Mouse (Mus musculus): ENCODE measurements around the gene Zfp30. TPM values are rescaled to one million over a fixed set of nuclear protein-coding genes. Genes with fewer than 3 reads are reported as not detected.

The Zfp30 gene
- polyA plus RNA-seq, 1 experiment from 2014 or later, result 5.4 TPM

DNA sequence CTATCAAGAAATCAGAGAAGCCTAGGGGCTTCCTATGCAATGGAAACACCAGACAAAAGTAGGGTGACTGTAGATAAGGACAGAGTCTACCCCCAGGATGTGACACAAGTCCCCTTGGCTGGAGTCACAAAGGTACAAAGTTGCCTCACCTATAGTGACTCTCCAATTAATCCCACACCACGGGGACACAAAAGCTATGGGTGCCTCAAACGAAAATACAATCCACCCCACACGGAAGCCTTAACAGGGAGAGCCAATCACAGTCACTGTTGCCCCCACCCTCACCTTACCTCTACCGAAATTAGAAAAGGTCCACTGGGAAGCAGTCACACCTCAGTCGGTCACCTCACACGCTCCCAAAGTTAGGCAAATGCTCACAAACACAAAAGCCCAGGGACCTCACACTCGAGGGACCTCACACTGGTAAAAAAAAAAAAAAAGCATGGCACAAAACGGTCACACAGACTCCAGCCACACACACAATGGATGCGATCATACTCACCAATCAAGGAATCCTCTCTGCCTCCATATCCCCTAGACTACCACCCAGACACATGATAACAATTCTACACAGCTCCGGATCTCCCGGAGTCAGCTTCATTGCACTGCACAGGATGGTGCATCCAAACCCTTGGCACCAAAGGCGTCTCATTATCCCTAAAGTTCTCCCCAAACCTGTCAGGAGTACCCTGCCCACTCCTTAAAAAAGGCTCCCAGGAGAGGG is 31.4 kb downstream of the Zfp30 start:
- 1% methylated on average over 12 of the region's 12 CpGs for WGBS
- Histone ChIP-seq H3K4me1 (ENCODE audit: control insufficient read depth, insufficient read depth, low read length) (peaks cover 22% of the 10 kb centered on the region), H3K4me2 (ENCODE audit: low read depth, low read length) (peak overlapping the region; percentile 73), H3K4me3 (replicated peaks; ENCODE audit: low read length) (peak overlapping the region; percentile 51), H3K27me3 (ENCODE audit: control insufficient read depth, insufficient read depth, low read length) (no peaks in the 10 kb centered on the region), H3K27ac (ENCODE audit: low read length) (peak overlapping the region; percentile 56; the same call in 1 of the 2 replicates), H3K36me3 (ENCODE audit: control insufficient read depth, insufficient read depth, low read length) (no peaks in the 10 kb centered on the region), H3K9ac (ENCODE audit: low read length) (peak overlapping the region; percentile 83), H3K9me3 (replicated peaks; ENCODE audit: control insufficient read depth, low read length) (no peaks in the 10 kb centered on the region)
- peak; percentile 30 for ATAC-seq (ENCODE audit: insufficient read depth, low FRiP score)

DNA sequence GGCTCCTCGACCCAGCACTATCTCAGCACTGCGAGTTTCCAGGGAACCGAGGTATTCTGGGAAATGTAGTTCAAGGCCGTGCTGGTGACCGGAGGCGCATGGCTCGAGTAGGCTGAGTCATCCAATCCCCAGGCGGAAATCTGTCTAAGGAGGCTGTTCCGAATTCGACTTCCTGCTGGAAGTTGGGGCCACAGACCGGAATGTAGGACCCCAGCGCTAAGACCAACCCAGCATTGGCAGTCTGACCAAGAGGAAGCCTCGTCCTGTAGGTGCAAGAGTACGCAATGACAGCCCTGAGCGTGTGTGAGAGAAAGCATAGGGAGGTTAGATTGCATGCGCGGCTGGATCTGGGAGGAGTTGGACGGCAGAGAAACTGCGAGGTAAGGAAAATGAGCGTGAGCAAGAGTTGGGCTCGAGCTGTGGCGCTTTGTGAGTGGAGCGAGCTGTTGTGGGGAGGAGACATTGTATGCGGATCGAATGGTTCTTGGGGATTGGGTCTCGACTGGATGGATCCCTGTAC is 32.2 kb downstream of the Zfp30 start, which contains the start of gene Zfp790:
TSS of gene Zfp790 (plus strand) at position 205 of the 520 bp plus-strand sequence.
- peak within 1 kb of the TSS; percentile 73 for H3K4me2 ChIP-seq (ENCODE audit: low read depth, low read length)
- H3K4me3 ChIP-seq (replicated peaks; ENCODE audit: low read length), result peak within 1 kb of the TSS; percentile 51
- H3K27ac ChIP-seq (ENCODE audit: low read length), result peak within 1 kb of the TSS; percentile 74
- peak within 1 kb of the TSS; percentile 83 for H3K9ac ChIP-seq (ENCODE audit: low read length)
- H3K27me3 ChIP-seq (ENCODE audit: control insufficient read depth, insufficient read depth, low read length), result no peaks in the 10 kb centered on the region
- no peaks in the 10 kb centered on the region for H3K9me3 ChIP-seq (replicated peaks; ENCODE audit: control insufficient read depth, low read length)
- H3K36me3 ChIP-seq (ENCODE audit: control insufficient read depth, insufficient read depth, low read length), result no peaks in the 10 kb centered on the region
- ATAC-seq (ENCODE audit: insufficient read depth, low FRiP score), result peak; percentile 94
- under 1% methylated on average over 26 of the region's 26 CpGs for whole genome bisulfite sequencing
- H3K4me1 ChIP-seq (ENCODE audit: control insufficient read depth, insufficient read depth, low read length), result peaks cover 22% of the 10 kb centered on the region

DNA sequence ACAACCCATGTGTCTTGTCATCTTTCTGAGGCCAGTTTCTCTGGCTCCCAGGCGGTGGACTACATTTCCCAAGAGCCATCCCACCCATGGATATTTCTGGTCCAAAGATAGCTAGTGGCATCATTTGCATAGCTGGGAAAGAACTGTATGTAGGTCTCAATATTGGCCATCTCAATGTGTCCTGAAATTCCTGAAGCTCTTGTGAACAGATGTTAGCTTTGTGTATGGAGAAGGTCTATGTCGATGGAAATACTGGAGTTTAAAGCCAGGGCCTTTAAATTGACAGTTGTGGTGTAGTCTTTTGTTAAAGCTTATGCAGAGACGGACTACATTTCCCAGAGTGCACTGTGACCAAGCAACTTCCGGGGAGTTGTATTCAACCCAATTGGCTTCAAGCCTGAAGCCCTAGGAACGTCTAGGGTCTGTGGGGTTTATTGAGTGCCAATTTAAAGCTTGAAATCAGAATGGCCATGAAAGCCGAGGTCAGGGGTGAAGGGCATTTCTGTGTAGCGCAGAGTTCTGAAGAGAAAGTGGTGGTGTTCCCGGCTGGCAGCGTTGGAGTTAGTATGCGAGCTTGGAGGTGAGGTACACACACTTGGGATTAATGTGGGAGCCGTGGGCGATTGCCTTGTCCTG is 34.9 kb downstream of the Zfp30 start:
- no peaks in the 10 kb centered on the region for H3K27me3 ChIP-seq (ENCODE audit: control insufficient read depth, insufficient read depth, low read length)
- H3K9ac ChIP-seq (ENCODE audit: low read length), result peak overlapping the region; percentile 78
- H3K4me1 ChIP-seq (ENCODE audit: control insufficient read depth, insufficient read depth, low read length), result peaks cover 22% of the 10 kb centered on the region
- peak; percentile 49 for ATAC-seq (ENCODE audit: insufficient read depth, low FRiP score)
- peak overlapping the region; percentile 51; the same call in 1 of the 2 replicates for H3K27ac ChIP-seq (ENCODE audit: low read length)
- no peaks in the 10 kb centered on the region for H3K9me3 ChIP-seq (replicated peaks; ENCODE audit: control insufficient read depth, low read length)
- peak overlapping the region; percentile 77 for H3K4me2 ChIP-seq (ENCODE audit: low read depth, low read length)
- 2% methylated on average over 12 of the region's 12 CpGs for WGBS
- H3K4me3 ChIP-seq (replicated peaks; ENCODE audit: low read length), result peak overlapping the region; percentile 70
- H3K36me3 ChIP-seq (ENCODE audit: control insufficient read depth, insufficient read depth, low read length), result no peaks in the 10 kb centered on the region; the same call in 1 of the 2 replicates

DNA sequence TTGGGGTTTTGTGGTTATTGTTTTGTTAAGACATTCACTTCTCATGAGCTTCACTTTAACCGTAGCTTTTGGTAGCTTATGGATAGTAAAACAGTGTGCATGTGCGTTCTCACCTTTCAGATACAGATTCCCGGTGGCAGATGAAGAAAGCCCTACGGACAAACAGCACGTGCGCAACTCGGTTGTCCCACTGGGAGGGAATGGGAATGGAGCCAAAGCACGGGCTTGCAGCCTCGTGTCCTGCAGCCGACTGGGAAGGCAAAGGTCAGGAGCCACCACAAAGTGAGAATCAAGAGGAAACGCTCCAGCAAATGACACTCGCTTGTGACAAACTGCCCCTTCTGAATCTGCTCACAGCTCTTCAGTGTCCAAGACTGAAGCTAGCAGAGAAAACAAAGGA is 44.2 kb downstream of the Zfp30 start:
- H3K27me3 ChIP-seq (ENCODE audit: control insufficient read depth, insufficient read depth, low read length), result no peaks in the 10 kb centered on the region
- WGBS, result 91% methylated on average over 12 of the region's 12 CpGs
- peaks cover 41% of the 10 kb centered on the region for H3K36me3 ChIP-seq (ENCODE audit: control insufficient read depth, insufficient read depth, low read length)
- ATAC-seq (ENCODE audit: insufficient read depth, low FRiP score), result no peak
- H3K27ac ChIP-seq (ENCODE audit: low read length), result no peak overlapping the region
- H3K9me3 ChIP-seq (replicated peaks; ENCODE audit: control insufficient read depth, low read length), result 0 out of 2 replicates have a peak, but pooled peaks cover 10% of the 10 kb centered on the region
- no peaks in the 10 kb centered on the region for H3K4me1 ChIP-seq (ENCODE audit: control insufficient read depth, insufficient read depth, low read length)
- no peak overlapping the region for H3K4me2 ChIP-seq (ENCODE audit: low read depth, low read length)
- no peak overlapping the region for H3K9ac ChIP-seq (ENCODE audit: low read length)
- H3K4me3 ChIP-seq (replicated peaks; ENCODE audit: low read length), result no peak overlapping the region

DNA sequence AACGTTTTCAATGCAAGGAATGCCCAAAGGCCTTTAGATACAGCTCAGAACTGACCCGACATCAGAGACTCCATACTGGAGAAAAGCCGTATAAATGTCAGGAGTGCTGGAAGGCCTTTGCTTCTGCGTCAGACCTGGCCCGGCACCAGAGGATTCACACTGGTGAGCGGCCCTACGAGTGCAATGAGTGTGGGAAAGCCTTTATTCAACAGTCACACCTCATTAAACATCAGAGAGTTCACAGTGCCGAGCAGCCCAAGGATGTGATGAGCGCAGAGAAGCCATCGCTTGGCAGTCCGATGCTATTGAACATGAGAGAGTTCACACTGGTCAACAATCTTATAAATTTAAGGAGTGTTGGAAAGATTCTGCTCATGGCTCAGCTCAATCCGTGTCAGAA is 46.0 kb downstream of the Zfp30 start:
- Histone ChIP-seq H3K27me3 (ENCODE audit: control insufficient read depth, insufficient read depth, low read length) (no peaks in the 10 kb centered on the region), H3K4me1 (ENCODE audit: control insufficient read depth, insufficient read depth, low read length) (no peaks in the 10 kb centered on the region), H3K36me3 (ENCODE audit: control insufficient read depth, insufficient read depth, low read length) (peaks cover 41% of the 10 kb centered on the region), H3K9me3 (replicated peaks; ENCODE audit: control insufficient read depth, low read length) (0 out of 2 replicates have a peak, but pooled peaks cover 10% of the 10 kb centered on the region), H3K27ac (ENCODE audit: low read length) (no peak overlapping the region), H3K4me3 (replicated peaks; ENCODE audit: low read length) (no peak overlapping the region), H3K4me2 (ENCODE audit: low read depth, low read length) (no peak overlapping the region), H3K9ac (ENCODE audit: low read length) (no peak overlapping the region)
- ATAC-seq (ENCODE audit: insufficient read depth, low FRiP score), result no peak
- 90% methylated on average over 12 of the region's 12 CpGs for WGBS

DNA sequence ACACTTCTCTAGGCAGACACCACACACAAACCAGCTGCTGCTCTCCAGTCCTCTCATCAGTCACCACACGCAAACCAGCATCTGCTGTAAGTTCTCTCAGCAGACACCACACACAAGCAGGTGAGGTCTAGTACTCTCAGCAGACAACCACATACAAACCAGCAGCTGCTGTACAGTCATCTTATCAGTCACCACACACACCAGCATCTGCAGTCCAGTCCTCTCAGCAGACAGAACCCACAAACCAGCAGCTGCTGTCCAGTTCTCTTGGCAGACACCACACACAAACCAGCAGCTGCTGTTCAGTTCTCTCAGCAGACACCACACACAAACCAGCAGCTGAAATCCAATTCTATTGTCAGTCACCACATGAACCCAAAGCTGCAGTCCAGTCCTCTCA is 53.0 kb downstream of the Zfp30 start:
- WGBS, result 95% methylated on average over 1 of the region's 1 CpGs
- Histone ChIP-seq H3K4me1 (ENCODE audit: control insufficient read depth, insufficient read depth, low read length) (no peaks in the 10 kb centered on the region), H3K4me3 (replicated peaks; ENCODE audit: low read length) (no peak overlapping the region), H3K9ac (ENCODE audit: low read length) (no peak overlapping the region), H3K27me3 (ENCODE audit: control insufficient read depth, insufficient read depth, low read length) (no peaks in the 10 kb centered on the region), H3K36me3 (ENCODE audit: control insufficient read depth, insufficient read depth, low read length) (peaks cover 5% of the 10 kb centered on the region; the same call in 1 of the 2 replicates), H3K27ac (ENCODE audit: low read length) (no peak overlapping the region), H3K4me2 (ENCODE audit: low read depth, low read length) (no peak overlapping the region), H3K9me3 (replicated peaks; ENCODE audit: control insufficient read depth, low read length) (0 out of 2 replicates have a peak, but pooled peaks cover 3% of the 10 kb centered on the region)
- ATAC-seq (ENCODE audit: insufficient read depth, low FRiP score), result no peak

DNA sequence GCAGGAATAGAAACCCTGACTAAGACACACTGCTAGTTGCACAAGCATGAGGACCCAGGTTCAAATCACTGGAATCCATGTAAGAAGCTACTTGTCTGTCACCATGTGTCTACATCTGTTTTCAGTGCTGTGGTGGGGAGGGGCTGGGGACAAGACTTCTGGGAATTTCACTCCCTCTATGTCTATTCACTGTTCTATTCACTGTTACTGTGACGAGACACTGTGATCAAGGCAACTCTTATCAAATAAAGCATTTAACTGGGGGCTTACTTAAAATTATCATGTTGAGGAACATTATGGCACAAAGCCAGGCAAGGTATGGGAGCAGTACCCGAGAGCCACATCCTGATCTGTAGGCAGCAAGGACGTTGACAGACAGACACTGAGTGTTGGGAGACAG is 55.5 kb downstream of the Zfp30 start:
- H3K27me3 ChIP-seq (ENCODE audit: control insufficient read depth, insufficient read depth, low read length), result no peaks in the 10 kb centered on the region
- no peaks in the 10 kb centered on the region for H3K4me1 ChIP-seq (ENCODE audit: control insufficient read depth, insufficient read depth, low read length)
- H3K9me3 ChIP-seq (replicated peaks; ENCODE audit: control insufficient read depth, low read length), result 0 out of 2 replicates have a peak, but pooled peaks cover 3% of the 10 kb centered on the region
- no peak overlapping the region for H3K4me3 ChIP-seq (replicated peaks; ENCODE audit: low read length)
- no peak overlapping the region for H3K9ac ChIP-seq (ENCODE audit: low read length)
- no peaks in the 10 kb centered on the region for H3K36me3 ChIP-seq (ENCODE audit: control insufficient read depth, insufficient read depth, low read length)
- H3K4me2 ChIP-seq (ENCODE audit: low read depth, low read length), result no peak overlapping the region
- H3K27ac ChIP-seq (ENCODE audit: low read length), result no peak overlapping the region
- no peak for ATAC-seq (ENCODE audit: insufficient read depth, low FRiP score)
- 84% methylated on average over 3 of the region's 3 CpGs for WGBS

DNA sequence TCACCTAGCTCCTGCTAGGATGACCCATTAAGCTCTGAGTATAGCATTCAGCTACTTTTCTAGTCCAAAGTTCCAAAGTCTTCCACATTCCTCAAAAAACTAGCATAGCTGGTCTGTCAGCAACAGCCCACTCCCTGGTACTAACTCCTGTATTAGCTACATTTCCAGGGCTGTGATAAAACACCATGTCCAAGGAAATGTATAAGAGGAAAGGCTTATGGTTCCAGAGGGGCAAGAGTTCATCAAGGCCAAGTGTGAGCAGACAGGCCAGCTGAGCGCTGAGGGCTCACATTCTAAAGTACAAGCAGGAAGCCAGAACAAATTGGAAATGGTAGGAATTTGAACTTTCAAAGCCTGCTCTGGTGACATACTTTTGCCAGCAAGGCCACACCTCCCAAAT is 58.3 kb downstream of the Zfp30 start:
- H3K4me3 ChIP-seq (replicated peaks; ENCODE audit: low read length), result no peak overlapping the region
- H3K27ac ChIP-seq (ENCODE audit: low read length), result no peak overlapping the region
- H3K4me2 ChIP-seq (ENCODE audit: low read depth, low read length), result no peak overlapping the region
- 95% methylated on average over 1 of the region's 1 CpGs for WGBS
- H3K27me3 ChIP-seq (ENCODE audit: control insufficient read depth, insufficient read depth, low read length), result no peaks in the 10 kb centered on the region
- H3K9me3 ChIP-seq (replicated peaks; ENCODE audit: control insufficient read depth, low read length), result no peaks in the 10 kb centered on the region
- H3K4me1 ChIP-seq (ENCODE audit: control insufficient read depth, insufficient read depth, low read length), result no peaks in the 10 kb centered on the region
- no peaks in the 10 kb centered on the region; the same call in 1 of the 2 replicates for H3K36me3 ChIP-seq (ENCODE audit: control insufficient read depth, insufficient read depth, low read length)
- ATAC-seq (ENCODE audit: insufficient read depth, low FRiP score), result no peak
- H3K9ac ChIP-seq (ENCODE audit: low read length), result no peak overlapping the region

Measured in stomach, embryonic 16.5 days (tissue).